22 mouse cellular contexts compared by ENCODE assay signal in genomic region chr11:80889336-80890063, GRCm38 (mm10). TPM values are rescaled to one million over a fixed set of nuclear protein-coding genes. Genes with fewer than 3 reads are reported as not detected.
"Had no signal": no experiment of that assay in that cellular context is flagged by ENCODE, and none has a peak within 500 bp of the region (broad histone marks: within the 10 kb centered on the region; RNA-seq: fewer than 3 reads in every experiment).

No protein-coding gene starts in this region.

- DNase-seq: kidney, adult 8-10 months; kidney, postnatal 10 days; kidney, postnatal 36 days; left cerebral cortex, postnatal 4 days; liver, postnatal 0 days; lung, embryonic 14.5 days; thymus, adult 2 months; thymus, postnatal 14 days; thymus, postnatal 4 days had no signal

RNA-seq across cellular contexts. Expression of gene Spaca3, which starts 31.3 kb away (rescaled TPM):
- polyA plus RNA-seq: kidney, embryonic 15.5 days; limb, embryonic 12.5 days; limb, embryonic 15.5 days; liver, embryonic 11.5 days; liver, postnatal 0 days; lung, embryonic 14.5 days; lung, postnatal 0 days; macrophage; midbrain, embryonic 12.5 days; midbrain, embryonic 15.5 days; neural tube, embryonic 12.5 days; neural tube, embryonic 15.5 days; small intestine, adult 2 months; spleen, adult 2 months; stomach, embryonic 16.5 days had no signal
